Mouse (Mus musculus): Measurements from ENCODE around the gene Smarca2. TPM values are rescaled to one million over a fixed set of nuclear protein-coding genes. Genes with fewer than 3 reads are reported as not detected.

Gene Smarca2
- 80.3 TPM for polyA plus RNA-seq (2017; shearing (Covaris generic))

DNA sequence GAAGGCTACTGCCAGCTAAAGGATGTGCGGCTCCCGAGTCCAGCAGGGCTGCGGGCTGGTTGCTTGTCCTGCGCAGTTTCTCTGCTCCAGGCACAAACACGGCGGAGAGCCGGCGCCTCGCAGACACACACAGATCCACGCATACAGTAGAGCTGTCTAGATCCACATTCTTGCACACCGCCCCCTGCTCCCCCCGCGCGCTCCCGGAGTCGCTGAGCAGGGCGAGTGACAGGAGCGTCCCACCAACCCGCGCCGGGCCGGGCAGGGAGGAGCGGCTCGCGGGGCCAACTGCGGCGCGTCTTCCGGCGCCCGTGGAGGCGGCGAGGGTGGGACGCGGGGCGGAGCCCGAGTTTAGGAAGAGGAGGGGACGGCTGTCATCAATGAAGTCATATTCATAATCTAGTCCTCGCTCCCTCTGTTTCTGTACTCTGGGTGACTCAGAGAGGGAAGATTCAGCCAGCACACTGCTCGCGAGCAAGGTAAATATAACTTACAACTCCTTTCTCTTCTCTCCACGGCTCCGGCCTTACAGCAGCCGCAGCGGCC is at the start of gene Smarca2:
TSS of gene Smarca2 (plus strand) at position 296 of the 546 bp plus-strand sequence.

